Mouse (Mus musculus) left cerebral cortex, adult 8-10 months (tissue): ENCODE measurements at regions not wholly inside any gene's neighbourhood (a gene's known extent, or its start where the extent isn't known, plus 50 kb on each side); places are given as distances from the start of the nearest gene placed in this dataset.
"Not testable (repeated sequence)": the region's sequence is repeated elsewhere in the genome, so short reads cannot be mapped to it uniquely, and the experiment has no call there.

Source experiments
- DNase-seq, 2 experiments: peaks; one replicate each; pipeline ENCODE4 v3.0.0; 2022; ENCODE audit warnings: low spot score in 2 of 2

- no peak for DNase-seq
These were observed 54.3 kb upstream of the Ddr1 start for GRCm38 (mm10) chr17:35758769-35759168.

DNA sequence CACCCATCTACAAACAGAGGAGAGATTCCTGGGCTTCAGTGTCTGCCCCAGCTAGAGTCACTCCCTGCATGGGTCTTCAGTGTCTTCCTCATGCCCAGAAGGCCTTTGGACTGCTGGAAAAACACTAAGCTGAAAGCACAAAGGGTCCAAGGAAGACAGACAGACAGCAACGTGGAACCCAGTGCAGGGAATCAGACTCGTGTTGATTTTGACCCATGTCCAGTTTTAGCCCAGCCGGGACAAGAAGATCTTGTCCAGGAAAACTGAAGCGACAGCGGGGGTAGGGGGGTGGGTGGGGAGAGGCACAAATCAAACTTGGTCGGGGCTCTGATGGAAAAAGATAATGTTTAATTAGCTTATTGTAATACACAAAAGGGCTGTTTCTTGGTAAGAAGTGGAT is 55.3 kb upstream of the Ddr1 start:
- DNase-seq: no peak

DNA sequence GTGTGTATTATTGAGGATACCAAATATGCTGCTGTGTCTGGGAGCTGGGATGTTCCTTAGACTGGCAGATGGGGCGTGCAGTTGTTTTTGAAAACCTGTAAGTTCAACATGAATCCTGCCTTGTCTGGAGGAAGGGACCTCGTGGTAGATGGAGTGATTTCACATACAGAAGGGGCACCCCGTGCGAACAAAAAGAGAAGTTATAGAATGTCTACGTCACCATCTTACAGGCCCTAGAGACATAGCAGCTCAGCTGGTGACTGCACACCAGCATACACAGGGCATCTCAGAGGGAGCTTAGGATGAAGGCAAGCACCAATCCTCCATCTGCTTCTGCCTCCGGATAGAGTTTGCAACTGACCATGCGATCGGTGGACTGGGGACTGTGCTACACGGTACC is 58.2 kb upstream of the Ddr1 start:
- no peak for DNase-seq

DNA sequence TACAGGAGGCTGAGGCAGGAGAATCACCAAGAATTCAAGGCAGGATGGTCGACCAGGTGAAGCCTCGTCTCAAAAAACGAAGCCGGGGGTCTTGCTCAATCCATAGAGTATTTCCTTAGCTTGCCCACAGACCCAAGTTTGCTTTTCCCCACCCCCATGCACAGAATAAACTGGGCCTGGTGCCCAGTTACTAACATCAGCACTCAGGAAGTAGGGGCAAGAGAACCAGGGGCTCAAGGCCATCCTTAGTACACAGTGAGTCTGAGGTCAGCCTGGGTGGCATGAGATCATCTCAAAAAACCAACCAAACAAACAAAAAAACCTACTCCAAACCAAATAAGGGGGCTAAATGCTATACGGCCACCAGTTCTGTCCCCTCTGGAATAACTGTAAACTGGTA is 58.4 kb upstream of the Ier3 start:
- no peak for DNase-seq

DNA sequence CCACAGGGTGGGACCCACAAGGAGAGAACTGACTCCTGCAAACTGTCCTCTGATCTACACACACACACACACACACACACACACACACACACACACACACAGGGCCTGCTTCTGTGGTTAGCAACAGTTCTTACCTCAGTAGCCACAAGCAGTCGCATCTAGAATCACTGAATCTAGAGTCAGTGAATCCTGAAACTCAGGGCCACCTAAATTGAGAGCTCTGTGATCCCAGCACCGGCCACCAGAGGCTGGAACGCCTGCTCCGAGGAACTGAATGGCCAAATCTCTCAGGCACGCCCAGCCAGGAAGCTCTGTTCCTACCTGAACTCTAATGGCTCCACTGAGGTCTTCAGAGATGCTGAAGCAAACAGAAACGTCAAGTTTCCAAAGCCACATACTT is 57.6 kb upstream of the Ier3 start:
- no peak for DNase-seq

DNA sequence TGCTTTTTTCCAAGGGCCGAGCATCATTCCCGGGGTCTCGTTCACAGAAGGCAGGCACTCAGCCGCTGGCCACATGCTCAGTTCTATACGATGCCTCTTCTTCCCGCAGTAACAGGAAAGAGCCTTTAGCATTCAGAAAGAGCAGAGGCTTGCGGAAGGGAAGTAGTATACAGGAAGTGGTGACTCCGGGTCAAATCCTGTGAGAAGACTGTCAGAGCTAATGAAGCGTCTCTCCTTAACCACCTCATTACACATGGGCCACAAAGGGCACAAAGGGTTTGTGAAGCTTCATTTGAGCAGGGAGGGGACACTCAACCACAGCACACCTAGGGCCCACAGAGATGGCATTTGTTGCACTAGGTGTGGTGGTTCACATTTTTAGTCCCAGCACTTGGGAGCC is 55.1 kb upstream of the Ier3 start:
- no peak for DNase-seq

- DNase-seq: no peak
These were observed 52.1 kb upstream of the Ier3 start for GRCm38 (mm10) chr17:35769175-35769960.

DNA sequence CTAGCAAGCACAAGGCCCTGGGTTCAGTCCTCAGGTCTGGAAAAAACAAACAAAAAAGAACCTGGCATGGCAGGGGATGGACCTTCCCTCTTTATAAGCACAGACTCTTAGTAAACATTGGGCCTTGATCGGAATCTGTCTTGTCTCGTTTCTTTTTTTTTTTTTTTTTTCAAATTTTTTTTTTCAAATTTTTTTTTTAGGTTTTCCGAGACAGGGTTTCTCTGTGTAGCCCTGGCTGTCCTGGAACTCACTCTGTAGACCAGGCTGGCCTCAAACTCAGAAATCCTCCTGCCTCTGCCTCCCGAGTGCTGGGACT is 51.6 kb upstream of the Ier3 start:
- DNase-seq: not testable (repeated sequence)

DNA sequence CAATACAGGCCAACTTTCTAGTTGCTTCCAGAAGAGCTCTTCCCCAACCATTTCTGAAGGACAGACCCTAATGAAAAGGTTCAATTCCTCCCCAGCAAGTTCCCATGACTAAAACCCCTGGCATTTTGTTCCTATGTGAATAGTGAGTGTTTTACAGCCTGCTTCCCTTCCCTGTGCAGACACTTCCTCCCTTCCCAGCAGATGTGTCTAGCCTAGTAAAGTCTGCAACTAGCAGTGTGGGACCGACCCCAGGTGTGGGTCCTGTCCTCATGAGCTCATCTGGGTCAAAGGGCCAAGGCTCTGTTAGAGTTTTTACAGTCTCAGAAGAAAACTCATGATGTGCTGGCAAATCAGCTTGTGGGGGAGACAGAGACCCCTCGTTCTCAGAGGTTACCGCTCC is 50.9 kb upstream of the Ier3 start:
- no peak for DNase-seq

GRCm38 (mm10) chr17:35771656-35772405 is 49.7 kb upstream of the Ier3 start:
- DNase-seq: peak in 1 of 2 experiments; percentile 26
